Mouse (Mus musculus) brain, embryonic 14.5 days (tissue): Measurements from ENCODE around the gene Hcrtr1.

Experiments used
- CTCF ChIP-seq: fragments of 200-500 bp; IDR thresholded peaks from 2 replicates; pipeline ENCODE4 v1.5.1; 2012; ENCODE audit warnings: inconsistent platforms, mild to moderate bottlenecking, moderate library complexity, borderline replicate concordance; ENCODE audit not compliant: insufficient read depth, insufficient read length; ENCODE audit errors: extremely low read depth
- POLR2A ChIP-seq: fragments of 200-500 bp; IDR thresholded peaks from 2 replicates; pipeline ENCODE4 v1.6.1; 2012; ENCODE audit warnings: mild to moderate bottlenecking, inconsistent platforms, borderline replicate concordance; ENCODE audit not compliant: poor library complexity, insufficient read depth, insufficient read length, severe bottlenecking; ENCODE audit errors: extremely low read depth

GRCm38 (mm10) chr4:130141786-130142185, 2.6 kb upstream of the Hcrtr1 start:
- TF ChIP-seq CTCF (no peak), POLR2A (no peak)
